Mouse (Mus musculus) kidney, postnatal 10 days (tissue): ENCODE data around the gene Cuedc2.

ENCODE experiments used
- DNase-seq: peaks from one replicate; pipeline ENCODE4 v3.0.0; 2021; ENCODE audit warnings: mixed read lengths

Gene Cuedc2

DNA sequence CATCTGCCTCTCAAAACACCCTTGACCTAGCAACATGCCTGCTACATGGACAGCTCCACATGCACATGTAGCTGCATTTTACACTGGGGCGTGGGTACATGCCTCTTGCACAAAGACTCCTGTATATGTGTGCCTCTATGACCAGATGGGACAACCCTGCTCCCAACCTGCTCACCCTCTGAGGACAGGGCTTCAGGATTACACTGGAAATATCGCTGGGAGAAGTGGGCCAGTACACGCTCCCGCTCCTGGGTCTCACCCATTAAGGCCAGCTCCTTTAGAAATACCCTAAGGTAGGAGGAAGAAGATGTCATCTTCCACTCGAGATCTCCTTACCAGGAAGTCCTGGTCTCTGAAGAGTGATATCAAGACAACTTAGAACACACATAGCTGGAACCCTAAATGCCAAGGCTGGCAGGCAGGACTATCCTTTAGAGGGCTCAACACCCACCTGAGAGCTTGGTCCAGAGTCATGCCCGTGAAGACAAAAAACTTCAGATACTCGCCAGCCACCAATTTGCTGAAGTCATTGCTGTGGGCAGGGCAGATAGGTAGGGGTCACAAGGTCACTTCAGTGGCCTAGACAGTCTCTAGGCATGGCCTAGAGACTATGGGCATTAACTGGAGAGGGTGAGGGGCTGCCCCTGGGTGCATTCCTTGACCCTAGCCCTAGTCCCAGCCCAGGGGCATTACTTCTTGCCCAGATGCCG lies 18.3 kb downstream of the Cuedc2 start:
- peak; percentile 4 for DNase-seq

DNA sequence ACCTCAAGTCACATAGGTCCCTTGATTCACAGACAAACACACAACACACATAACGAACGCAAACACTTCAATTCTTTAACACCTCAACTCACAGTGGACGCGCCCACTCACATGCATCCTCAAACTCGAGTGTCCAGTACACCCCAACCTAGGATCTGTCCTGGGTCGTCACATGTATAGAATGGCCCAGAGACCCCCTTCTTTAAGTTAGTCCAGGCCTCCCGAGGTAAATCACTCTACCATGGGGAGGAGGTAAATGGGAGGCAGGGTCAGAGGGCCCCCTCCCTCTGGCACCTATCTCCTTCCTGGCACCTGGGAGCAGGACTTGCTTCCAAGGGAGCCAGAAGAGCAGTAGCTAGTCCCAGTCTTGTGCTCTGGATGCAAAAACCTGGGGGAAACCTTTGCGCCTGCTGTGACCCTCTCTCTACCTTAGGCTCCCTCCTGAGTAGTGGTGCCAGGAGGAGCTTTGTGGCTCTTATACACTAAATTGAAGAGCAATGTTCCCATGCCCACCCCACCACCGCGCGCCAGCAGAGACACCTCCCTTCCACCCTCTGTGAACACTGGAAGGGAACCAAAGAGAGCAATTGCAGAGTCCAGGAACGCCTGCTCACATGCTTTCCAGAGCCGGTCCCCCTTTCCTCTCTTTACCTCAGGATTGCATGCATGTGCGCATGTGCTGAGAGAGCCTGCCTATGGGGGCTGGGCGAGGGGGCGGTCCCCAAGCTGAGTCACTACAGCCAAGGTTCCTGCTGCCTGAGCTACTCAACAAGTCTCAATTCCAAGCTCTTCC lies 19.7 kb downstream of the Cuedc2 start:
- DNase-seq: peak; percentile 84

DNA sequence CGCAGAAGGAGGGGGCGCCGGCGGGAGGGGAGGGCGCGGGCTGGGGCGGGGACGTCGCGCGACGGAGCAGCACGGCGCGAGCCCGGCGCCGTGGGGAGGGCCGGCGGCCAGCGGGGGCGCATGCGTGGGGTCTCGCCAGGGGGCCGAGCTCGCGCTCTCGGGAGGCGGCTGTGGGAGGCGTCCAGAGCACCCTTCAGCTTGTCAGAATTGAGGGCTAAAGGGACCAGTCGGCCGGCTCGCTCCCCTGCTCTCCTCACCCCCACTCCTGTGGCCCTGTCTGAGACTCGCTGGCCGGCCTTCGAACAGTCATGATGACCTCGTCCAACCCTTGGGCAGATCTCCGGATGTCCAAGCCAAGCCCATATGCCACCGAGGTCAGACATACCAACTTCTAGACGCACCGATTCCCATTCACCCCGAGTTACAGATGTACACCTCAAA lies 20.5 kb downstream of the Cuedc2 start:
- DNase-seq: peak; percentile 64

DNA sequence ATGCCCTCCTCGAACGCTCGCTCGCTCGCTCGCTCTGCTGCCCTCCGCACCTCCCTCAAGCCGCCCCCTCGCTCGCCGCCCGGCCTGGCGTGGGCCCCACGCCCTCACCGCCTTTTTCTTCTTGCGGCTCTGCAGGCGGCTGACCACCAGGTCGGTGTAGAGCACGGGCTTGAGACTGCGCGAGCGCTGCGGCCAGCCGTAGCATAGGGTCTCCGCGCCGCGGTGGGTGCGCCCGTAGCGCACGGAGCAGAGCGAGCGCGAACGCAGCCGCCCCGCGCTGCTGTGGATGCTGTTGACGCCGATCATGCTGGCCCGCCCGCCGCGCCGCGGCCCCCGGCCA lies 21.0 kb downstream of the Cuedc2 start:
- DNase-seq: peak; percentile 24

DNA sequence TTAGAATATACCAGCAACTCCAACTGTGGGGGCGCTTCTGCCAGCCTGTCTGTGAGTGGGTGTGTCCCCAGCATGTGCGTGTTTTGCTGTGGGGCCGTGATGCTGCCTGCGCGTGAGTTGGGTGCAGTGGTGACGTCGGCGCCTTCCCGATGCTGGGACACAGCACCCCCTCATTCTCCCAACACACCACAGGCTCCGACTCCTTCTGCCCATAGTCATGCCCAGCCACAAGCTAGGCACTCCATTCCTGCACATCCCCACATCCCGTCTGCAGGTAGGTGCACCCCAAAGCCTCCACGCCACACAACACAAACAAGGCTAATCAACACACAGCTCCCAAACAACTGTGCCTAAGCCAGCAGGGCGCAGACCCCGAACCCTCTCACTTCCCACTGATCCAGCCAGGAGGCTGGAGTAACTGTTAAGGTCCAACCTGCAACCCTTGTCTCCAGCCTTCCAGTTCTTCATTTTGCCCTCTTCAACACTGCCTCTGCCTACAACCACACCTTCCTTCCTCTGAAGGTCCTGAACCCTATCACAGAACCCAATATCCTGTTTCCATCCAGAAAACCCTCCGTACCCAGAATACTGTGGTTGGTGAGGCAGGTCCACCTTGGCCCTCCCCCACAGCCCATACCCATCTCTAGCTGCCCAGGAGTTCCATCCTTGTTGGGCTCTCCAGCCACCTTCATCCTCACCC lies 21.5 kb downstream of the Cuedc2 start:
- peak; percentile 11 for DNase-seq

DNA sequence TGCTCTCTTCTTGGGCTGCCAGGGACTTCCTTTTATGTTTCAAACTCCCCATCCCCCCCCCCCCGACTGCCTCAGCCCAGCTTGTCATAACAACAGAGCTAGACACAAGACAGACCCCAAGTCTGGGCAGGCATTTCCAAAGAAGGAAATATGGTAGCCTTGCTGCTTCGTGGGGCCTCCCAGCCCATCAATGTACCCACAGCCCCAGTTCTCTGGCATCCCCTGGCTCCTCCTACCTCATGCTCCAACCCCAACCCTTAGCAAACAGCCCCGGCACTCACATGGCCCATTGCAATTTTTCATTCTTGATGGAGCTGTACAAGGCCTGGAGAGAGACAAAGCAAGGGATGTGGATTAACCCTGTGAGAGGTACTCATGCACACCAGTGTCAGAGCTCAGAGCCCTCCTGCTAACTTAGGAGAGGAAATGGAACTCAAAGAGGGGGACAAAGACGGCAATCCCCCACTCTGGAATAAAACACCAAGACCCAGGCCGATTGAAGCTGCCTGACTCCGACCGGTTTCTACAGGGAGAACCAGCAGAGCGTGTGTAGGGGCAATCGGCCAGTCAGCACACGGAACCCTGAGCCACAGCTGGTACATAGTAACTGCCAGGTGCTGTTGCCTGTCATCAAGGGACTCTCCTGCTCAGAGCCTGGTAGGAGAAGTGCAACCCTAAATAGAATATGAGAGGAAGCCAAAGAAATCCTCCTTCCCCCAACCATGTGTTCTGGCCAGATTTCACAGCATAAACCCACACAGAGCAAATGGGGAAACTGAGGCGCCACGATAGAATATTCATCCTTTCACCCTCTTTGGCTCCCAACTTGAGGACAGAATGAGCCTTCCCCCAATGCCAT lies 22.5 kb downstream of the Cuedc2 start:
- DNase-seq: peak; percentile 6

DNA sequence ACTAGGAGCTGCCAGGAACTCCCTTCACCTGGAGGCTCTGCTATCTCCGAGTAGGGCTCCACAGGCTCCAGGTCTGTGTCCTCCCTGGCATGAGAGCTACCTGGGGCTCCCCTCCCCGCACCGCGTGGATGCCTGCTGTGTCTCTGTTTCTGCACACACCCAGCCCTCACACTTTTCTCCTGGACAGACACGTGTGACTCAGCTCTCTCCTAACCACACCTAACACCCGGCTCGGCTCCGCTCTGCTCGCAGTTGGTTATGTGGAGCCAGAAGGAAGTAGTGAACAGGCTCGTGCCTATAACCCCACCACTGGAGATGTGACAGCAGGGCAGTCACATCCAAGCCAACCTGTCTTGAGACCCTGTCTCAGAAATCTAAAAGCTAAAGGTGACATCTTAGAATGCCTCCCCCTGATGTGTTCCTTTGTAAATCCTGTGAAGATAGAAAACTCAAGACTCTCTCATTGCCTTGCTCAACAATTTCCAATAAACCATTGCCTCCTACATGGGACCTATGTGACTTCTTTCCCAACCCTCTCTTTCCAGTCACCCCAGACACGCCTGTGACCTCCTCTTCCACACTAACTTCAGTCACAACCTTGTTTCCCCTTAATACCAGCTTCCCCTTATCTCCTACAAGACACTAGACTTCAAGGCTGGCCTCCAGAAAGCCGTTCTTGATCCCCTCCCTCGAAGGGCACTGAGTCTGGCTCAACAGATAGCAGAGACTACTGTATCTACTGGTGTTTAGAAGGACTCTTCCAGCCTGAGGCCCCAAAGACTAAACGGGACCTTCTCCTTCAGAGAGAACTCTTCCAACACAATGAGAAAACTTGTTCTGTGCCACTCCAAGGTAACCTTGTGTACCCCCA lies 23.4 kb downstream of the Cuedc2 start:
- DNase-seq: peak; percentile 10

DNA sequence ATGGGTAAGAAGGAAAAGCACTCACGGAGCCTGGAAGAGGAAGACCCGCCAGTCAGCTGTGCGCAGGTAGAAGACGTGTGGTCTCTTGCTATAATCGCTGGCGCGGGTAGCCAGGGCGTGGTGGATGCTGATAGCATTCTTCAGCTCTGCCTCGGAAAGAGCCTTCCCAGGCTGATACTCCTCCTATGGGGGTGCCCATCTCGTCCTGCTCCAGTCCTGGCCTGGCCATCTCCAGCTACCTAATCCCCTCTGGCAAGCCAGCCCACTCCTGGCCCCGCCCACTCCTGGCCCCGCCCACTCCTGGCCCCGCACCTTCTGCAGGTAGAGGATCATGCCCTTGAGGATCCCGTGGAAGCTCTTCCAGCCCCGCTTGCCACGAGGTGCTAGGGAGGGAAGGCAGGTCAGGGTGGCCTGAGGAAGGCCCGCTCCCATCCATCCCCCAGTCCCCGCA lies 24.3 kb downstream of the Cuedc2 start:
- DNase-seq: peak; percentile 63

DNA sequence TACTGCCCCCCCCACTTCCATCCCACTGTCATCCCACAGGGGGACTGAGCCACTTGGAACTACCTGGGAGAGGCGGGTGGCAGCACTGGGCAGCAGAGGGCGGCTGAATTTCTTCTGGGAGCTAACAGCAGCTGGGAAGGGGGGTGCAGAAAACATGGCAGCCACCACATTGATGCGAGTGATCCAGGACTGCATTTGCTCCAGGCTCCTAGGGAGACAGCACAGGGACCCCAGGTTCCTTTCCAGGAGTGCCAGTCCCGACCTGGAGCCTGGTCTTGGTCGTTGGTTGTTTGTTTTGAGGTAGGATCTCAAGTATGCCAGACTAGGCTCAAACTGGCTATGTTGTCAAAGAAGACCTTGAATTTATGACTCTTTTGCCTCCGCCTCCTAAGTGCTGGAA lies 24.9 kb downstream of the Cuedc2 start:
- no peak for DNase-seq

DNA sequence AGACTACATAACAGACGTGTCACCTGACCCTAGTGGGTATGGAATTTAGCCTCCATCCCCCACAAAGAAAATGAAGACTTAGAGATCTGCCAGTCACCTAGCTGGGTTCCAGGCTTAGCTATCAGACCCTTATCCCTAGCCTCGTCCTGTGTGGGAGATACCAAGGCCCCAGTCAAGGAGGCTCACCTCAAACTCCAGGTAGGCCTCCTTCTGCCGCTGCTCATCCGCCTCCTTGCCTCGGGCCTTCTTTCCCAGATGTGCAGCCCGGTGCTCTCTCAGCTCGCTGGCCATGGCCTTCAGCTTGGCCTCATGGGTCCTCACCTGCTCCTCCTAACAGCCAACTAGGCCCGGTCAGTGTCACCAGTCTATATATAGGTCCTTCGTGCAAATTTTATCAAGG lies 25.4 kb downstream of the Cuedc2 start:
- peak; percentile 5 for DNase-seq

DNA sequence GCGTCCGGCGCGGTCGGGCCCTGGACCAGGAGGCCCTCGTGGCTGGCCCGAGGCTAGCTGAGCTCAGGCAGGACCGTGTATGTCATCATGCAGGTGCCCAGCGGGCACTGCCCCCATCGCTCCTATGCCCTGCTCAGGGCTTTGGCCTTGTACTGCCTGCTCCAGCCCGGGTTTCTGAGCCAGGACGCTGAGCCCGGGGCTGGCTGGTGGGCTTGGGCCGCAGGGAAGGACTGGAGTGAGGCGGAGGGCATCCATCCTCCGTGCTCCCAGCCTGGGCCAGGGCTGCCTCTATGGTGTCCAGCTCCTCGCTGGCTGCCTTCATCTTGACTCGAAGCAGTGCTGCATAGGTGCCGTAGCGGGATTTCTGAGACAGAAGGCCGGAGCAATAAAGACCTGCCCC lies 25.9 kb downstream of the Cuedc2 start:
- DNase-seq: peak; percentile 9

DNA sequence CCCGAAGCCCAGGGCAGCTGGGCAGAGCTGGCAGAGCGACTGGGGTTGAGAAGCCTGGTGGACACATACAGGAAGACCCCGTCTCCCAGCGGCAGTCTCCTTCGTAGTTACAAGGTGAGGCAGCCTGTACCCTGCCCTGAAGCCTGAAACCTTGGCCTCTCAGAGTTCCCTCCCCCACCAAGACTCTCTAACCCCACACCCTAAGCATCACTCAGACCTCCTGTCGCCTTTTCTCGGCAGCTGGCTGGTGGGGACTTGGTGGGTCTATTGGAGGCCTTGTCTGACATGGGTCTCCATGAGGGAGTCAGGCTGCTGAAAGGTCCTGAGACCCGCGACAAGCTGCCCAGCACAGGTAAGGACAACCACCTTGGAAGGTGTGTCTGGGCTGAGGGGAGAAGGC lies 27.2 kb downstream of the Cuedc2 start:
- DNase-seq: peak; percentile 6

DNA sequence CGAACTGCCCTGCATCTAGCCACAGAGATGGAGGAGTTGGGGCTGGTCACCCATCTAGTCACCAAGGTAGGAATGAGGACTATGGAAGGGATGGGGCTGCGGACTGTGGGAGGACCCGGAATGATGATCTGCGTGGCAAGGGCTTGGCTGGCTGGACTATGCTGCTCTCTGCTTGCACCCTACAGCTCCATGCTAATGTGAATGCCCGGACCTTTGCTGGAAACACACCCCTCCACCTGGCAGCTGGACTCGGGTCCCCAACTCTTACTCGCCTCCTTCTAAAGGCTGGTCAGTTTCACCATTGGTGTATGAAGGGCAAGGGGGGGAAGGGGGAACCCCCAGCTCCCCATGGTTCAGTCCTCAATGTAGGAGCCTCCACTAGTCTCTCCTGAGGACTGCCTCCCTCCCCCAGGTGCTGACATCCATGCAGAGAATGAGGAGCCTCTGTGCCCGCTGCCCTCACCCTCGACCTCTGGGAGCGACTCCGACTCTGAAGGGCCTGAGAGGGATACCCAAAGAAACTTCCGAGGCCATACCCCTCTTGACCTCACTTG lies 28.1 kb downstream of the Cuedc2 start:
- DNase-seq: peak; percentile 10

DNA sequence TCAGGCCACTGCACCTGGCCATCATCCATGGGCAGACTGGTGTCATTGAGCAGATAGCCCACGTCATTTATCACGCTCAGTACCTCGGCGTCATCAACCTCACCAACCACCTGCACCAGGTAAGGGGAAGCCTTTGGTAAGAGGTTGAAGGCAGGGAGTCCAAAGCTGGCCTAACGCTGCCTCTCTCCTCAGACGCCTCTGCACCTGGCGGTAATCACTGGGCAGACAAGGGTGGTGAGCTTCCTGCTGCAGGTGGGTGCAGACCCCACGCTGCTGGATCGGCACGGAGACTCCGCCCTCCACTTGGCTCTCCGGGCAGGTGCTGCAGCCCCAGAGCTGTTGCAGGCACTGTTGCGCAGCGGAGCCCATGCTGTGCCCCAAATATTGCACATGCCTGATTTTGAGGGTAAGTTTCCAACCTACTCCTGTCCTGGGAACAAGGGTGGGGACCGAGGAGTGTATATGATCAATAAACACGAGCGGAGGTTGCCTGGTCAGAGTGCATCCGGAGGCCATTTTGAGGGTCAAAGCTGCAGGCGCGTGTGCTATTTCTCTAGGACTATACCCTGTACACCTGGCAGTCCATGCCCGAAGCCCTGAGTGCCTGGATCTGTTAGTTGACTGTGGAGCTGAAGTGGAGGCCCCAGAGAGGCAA lies 28.7 kb downstream of the Cuedc2 start:
- peak; percentile 9 for DNase-seq

DNA sequence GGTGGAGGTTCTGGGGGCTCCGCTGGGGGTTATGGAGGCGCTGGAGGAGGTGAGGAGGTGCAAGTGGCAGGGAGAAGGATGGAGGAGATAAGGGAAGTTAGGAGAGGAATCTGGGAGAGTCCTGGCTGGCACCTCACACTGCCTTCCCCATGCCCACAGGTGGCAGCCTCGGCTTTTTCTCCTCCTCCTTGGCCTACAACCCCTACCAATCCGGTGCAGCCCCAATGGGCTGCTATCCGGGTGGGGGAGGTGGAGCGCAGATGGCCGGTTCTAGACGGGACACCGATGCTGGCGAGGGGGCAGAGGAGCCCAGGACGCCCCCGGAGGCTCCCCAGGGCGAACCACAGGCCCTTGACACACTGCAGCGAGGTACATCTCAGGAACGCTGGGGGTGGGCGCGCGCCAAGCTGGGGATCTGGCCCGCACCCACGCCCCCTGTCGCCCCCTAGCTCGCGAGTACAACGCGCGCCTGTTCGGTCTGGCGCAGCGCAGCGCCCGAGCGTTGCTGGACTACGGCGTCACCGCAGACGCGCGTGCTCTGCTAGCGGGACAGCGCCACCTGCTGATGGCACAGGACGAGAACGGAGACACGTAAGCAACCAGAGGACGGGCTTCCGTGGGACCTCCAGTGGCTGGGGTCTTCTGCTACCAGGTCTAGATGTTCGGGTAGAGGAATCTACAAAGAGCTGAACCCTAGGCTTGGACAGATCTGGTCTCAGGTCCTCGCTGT lies 29.6 kb downstream of the Cuedc2 start:
- DNase-seq: peak; percentile 96

DNA sequence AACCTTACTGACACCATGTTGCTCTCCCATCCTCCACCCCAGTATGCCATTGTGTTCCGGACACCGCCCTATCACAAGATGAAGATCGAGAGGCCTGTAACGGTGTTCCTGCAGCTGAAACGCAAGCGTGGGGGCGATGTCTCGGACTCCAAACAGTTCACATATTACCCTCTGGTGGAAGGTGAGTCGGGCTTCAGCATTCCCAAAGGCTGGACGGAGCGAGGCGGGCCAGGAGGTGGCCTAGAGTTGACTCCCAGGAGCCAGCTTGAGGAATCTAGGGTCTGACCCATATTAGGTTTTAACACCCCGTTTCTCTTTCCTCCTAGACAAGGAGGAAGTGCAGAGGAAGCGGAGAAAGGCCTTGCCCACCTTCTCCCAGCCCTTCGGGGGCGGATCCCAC lies 30.2 kb downstream of the Cuedc2 start:
- DNase-seq: peak; percentile 10

DNA sequence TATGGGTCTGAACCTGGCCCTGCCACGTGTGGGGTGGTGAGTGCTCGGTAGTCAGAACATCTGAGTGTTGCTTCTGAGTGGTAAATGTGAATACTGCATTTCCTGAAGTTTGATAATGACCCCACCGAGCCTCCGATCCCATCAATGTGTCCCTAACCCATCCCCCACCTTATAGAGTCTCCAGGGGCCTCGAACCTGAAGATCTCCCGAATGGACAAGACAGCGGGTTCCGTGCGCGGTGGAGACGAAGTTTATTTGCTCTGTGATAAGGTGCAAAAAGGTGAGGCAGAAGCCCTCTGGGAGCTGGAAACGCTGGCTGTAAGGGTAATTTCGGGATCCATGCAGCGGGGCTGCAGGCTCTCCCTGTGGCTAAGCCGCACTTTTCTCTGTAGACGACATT lies 30.7 kb downstream of the Cuedc2 start:
- DNase-seq: peak; percentile 11

DNA sequence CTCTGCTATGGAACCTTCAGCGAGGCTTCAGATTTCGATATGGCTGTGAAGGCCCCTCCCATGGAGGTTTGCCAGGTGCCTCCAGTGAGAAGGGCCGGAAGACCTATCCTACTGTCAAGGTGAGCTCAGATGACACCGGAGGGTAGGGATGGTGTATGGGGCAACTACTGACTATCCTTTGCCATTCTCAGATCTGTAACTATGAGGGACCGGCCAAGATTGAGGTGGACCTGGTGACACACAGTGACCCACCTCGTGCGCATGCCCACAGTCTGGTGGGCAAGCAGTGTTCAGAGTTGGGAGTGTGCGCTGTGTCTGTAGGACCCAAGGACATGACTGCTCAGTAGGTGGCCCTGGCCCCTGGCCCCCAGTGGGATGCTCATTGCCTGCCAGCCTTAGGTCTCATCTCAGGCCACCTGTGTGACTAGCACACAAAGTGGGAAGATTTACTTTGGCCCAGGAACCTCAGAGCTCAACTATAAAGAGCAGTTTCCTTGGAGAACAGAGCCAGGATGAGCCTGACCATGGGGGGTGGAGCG lies 31.7 kb downstream of the Cuedc2 start:
- DNase-seq: peak; percentile 19

DNA sequence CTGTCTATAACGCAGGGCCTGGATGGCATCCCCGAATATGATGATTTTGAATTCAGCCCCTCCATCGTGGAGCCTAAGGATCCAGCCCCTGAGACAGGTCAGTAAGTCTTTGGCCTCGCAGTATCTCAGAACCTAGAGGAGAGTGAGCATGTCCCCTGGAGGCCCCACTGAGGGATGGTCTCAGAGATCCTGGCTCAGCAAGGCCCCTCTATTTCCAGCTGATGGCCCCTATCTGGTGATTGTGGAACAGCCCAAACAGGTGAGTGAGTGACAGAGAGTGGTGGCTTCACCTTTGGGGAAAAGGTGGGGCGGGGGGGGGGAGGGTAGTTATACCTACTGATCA lies 32.3 kb downstream of the Cuedc2 start:
- DNase-seq: no peak
